Comparison of ENCODE assay signal across 9 mouse cellular contexts in genomic region chrX:141724391-141724891, GRCm38 (mm10). TPM values are rescaled to one million over a fixed set of nuclear protein-coding genes. Genes with fewer than 3 reads are reported as not detected.
DNase-seq lines count a peak whose midpoint lies in the region; ATAC-seq and TF ChIP-seq lines count a peak whose summit lies in the region.
"Had no signal": no experiment of that assay in that cellular context is flagged by ENCODE, and none has a peak within 500 bp of the region (broad histone marks: within the 10 kb centered on the region; RNA-seq: fewer than 3 reads in every experiment).

No protein-coding gene starts in this region.

- H3K4me2 ChIP-seq in kidney, embryonic 16.5 days (replicated peaks; ENCODE audit: low read depth, low read length): peak overlapping the region; percentile 59
- H3K4me2 ChIP-seq in hindbrain, postnatal 0 days (ENCODE audit: low read depth, low read length): peak overlapping the region; percentile 58

- no peak overlapping the region for H3K9ac ChIP-seq in kidney, embryonic 16.5 days (replicated peaks; ENCODE audit: low read length)
- no peak overlapping the region for H3K9ac ChIP-seq in hindbrain, postnatal 0 days (replicated peaks; ENCODE audit: low read length)

- no peaks in the 10 kb centered on the region for H3K36me3 ChIP-seq in kidney, embryonic 16.5 days (ENCODE audit: insufficient read depth, low read length)
- H3K36me3 ChIP-seq in hindbrain, postnatal 0 days (ENCODE audit: insufficient read depth, low read length): no peaks in the 10 kb centered on the region

- no peaks in the 10 kb centered on the region for H3K9me3 ChIP-seq in kidney, embryonic 16.5 days (ENCODE audit: low read length)
- no peaks in the 10 kb centered on the region for H3K9me3 ChIP-seq in hindbrain, postnatal 0 days (ENCODE audit: low read length)

- H3K4me1 ChIP-seq in kidney, embryonic 16.5 days (ENCODE audit: insufficient read depth, low read length): no peaks in the 10 kb centered on the region
- H3K4me1 ChIP-seq in hindbrain, postnatal 0 days (ENCODE audit: insufficient read depth, low read length): no peaks in the 10 kb centered on the region

- 27% methylated on average over 52 of the region's 52 CpGs for WGBS in kidney, embryonic 16.5 days
- 35% methylated on average over 52 of the region's 52 CpGs for WGBS in hindbrain, postnatal 0 days

- no peak overlapping the region for H3K27ac ChIP-seq in kidney, embryonic 16.5 days (ENCODE audit: low read length)
- no peak overlapping the region for H3K27ac ChIP-seq in hindbrain, postnatal 0 days

- H3K27me3 ChIP-seq in kidney, embryonic 16.5 days (ENCODE audit: insufficient read depth, low read length): peaks cover 74% of the 10 kb centered on the region
- H3K27me3 ChIP-seq in hindbrain, postnatal 0 days (ENCODE audit: insufficient read depth, low read length): peaks cover 36% of the 10 kb centered on the region

- DNase-seq in kidney, postnatal 25 days: no peak
- peak; percentile 30 for DNase-seq in embryo, embryonic 9.5 days (ENCODE audit: extremely low spot score)
- peak; percentile 8 for DNase-seq in hindbrain, postnatal 0 days (ENCODE audit: low spot score)
- peak; percentile 45 for DNase-seq in neural tube, embryonic 10.5 days (ENCODE audit: extremely low spot score, low spot score)
- DNase-seq in spleen, adult 18-20 months: no peak
- no peak for DNase-seq in urinary bladder, postnatal 4 days (ENCODE audit: low spot score in 2 of 2)
- no peak for DNase-seq in layer of hippocampus, adult 11-12 months (ENCODE audit: low spot score)

- TF ChIP-seq CTCF in hindbrain, postnatal 0 days (IDR thresholded peaks at IDR 0.05; ENCODE audit: low read depth): no peak

- ATAC-seq in kidney, embryonic 16.5 days (ENCODE audit: low FRiP score, low TSS enrichment): peak; percentile 32; the same call in 1 of the 2 replicates
- ATAC-seq in hindbrain, postnatal 0 days: peak; percentile 61

- peak overlapping the region; percentile 44 for H3K4me3 ChIP-seq in kidney, embryonic 16.5 days (ENCODE audit: low read length)
- H3K4me3 ChIP-seq in hindbrain, postnatal 0 days (ENCODE audit: low read length): peak overlapping the region; percentile 40

RNA-seq across cellular contexts. Expression of gene Irs4, which starts 0.6 kb away (rescaled TPM):
- polyA plus RNA-seq in kidney, embryonic 16.5 days (2015; fragmentation: Nextera tagmentation; extraction: Ambion mirVana): 0.03 and 0.15 TPM in 2 replicates
- total RNA-seq in hindbrain, postnatal 0 days (2014; rRNA removed): 8.5 and 8.9 TPM in 2 replicates
- 2.3 TPM in 2 replicates for polyA plus RNA-seq in hindbrain, postnatal 0 days (2015; fragmentation: Nextera tagmentation; extraction: Ambion mirVana)
- total RNA-seq: adrenal gland, adult 18-20 months had no signal

Comparison
In these comparisons a context has a peak if more than half of its experiments do, and no peak if none do; other contexts are left out.
1. DNase-seq: peak in embryo, embryonic 9.5 days (single experiment), hindbrain, postnatal 0 days (single experiment) and neural tube, embryonic 10.5 days (single experiment); none in kidney, postnatal 25 days (0 of 2), spleen, adult 18-20 months (0 of 2), urinary bladder, postnatal 4 days (0 of 2) and layer of hippocampus, adult 11-12 months (single experiment).